In genomic region chr2:147047051-147047450, GRCm38 (mm10) we compare ENCODE assay signal across 34 mouse cellular contexts. TPM values are rescaled to one million over a fixed set of nuclear protein-coding genes. Genes with fewer than 3 reads are reported as not detected.
DNase-seq lines count a peak whose midpoint lies in the region; ATAC-seq and TF ChIP-seq lines count a peak whose summit lies in the region.
"Had no signal": no experiment of that assay in that cellular context is flagged by ENCODE, and none has a peak within 500 bp of the region (broad histone marks: within the 10 kb centered on the region; RNA-seq: fewer than 3 reads in every experiment).

No protein-coding gene starts in this region.

- ATAC-seq in kidney, embryonic 15.5 days (replicated peaks; ENCODE audit: low FRiP score), result no peak
- no peak for ATAC-seq in liver, embryonic 12.5 days
- ATAC-seq: forebrain, embryonic 15.5 days; Patski had no signal

- H3K9ac ChIP-seq in kidney, embryonic 15.5 days, result no peak overlapping the region
- H3K9ac ChIP-seq in liver, adult 2 months (ENCODE audit: low read depth, low read length), result no peak overlapping the region
- H3K9ac ChIP-seq in liver, embryonic 12.5 days, result no peak overlapping the region
- H3K9ac ChIP-seq: embryonic facial prominence, embryonic 12.5 days; embryonic facial prominence, embryonic 15.5 days; forebrain, embryonic 12.5 days; forebrain, embryonic 15.5 days; heart, embryonic 13.5 days; hindbrain, embryonic 12.5 days; hindbrain, embryonic 15.5 days had no signal

- H3K4me3 ChIP-seq in kidney, adult 2 months (ENCODE audit: insufficient read depth, low read depth, low read length), result no peak overlapping the region
- no peak overlapping the region for H3K4me3 ChIP-seq in kidney, embryonic 15.5 days (replicated peaks)
- no peak overlapping the region for H3K4me3 ChIP-seq in liver, adult 2 months (ENCODE audit: insufficient read depth, low read depth, low read length)
- H3K4me3 ChIP-seq in liver, embryonic 12.5 days, result no peak overlapping the region
- H3K4me3 ChIP-seq: embryonic facial prominence, embryonic 12.5 days; embryonic facial prominence, embryonic 15.5 days; forebrain, embryonic 12.5 days; forebrain, embryonic 15.5 days; heart, adult 2 months; heart, embryonic 10.5 days; heart, embryonic 13.5 days; hindbrain, embryonic 12.5 days; hindbrain, embryonic 15.5 days had no signal

- DNase-seq in heart, adult 11 months, result peak; percentile 10
- no peak for DNase-seq in heart, postnatal 36 days
- peak; percentile 67 for DNase-seq in kidney, adult 2 months
- DNase-seq in liver, adult 2 months (ENCODE audit: extremely low read depth, low read depth, low spot score), result peak; percentile 61
- peak; percentile 38 to 78 for DNase-seq in kidney, postnatal 25 days
- no peak for DNase-seq in thymus, postnatal 25 days
- DNase-seq: adrenal gland, postnatal 10 days; cerebellum, adult 11 months; cerebellum, adult 2 months; cerebellum, adult 9-11 months; cerebellum, postnatal 25 days; gastrocnemius, postnatal 25 days; heart, adult 2 months; heart, postnatal 14 days had no signal

- no peaks in the 10 kb centered on the region for H3K27me3 ChIP-seq in kidney, adult 2 months (replicated peaks; ENCODE audit: control insufficient read depth, insufficient read depth, low read length)
- H3K27me3 ChIP-seq in kidney, embryonic 15.5 days, result no peaks in the 10 kb centered on the region
- no peaks in the 10 kb centered on the region for H3K27me3 ChIP-seq in liver, adult 2 months (ENCODE audit: control insufficient read depth, insufficient read depth, low read length)
- no peaks in the 10 kb centered on the region for H3K27me3 ChIP-seq in liver, embryonic 12.5 days (replicated peaks)
- H3K27me3 ChIP-seq: CH12.LX; embryonic facial prominence, embryonic 12.5 days; embryonic facial prominence, embryonic 15.5 days; forebrain, embryonic 12.5 days; forebrain, embryonic 15.5 days; heart, embryonic 13.5 days; hindbrain, embryonic 12.5 days; hindbrain, embryonic 15.5 days; Patski had no signal

- H3K4me1 ChIP-seq in kidney, adult 2 months (ENCODE audit: control insufficient read depth, insufficient read depth, low read length), result peaks cover 8% of the 10 kb centered on the region; the same call in 1 of the 2 replicates
- no peaks in the 10 kb centered on the region for H3K4me1 ChIP-seq in kidney, embryonic 15.5 days
- H3K4me1 ChIP-seq in liver, adult 2 months (ENCODE audit: control insufficient read depth, insufficient read depth, low read length), result no peaks in the 10 kb centered on the region
- H3K4me1 ChIP-seq in liver, embryonic 12.5 days, result no peaks in the 10 kb centered on the region
- H3K4me1 ChIP-seq: embryonic facial prominence, embryonic 12.5 days; embryonic facial prominence, embryonic 15.5 days; forebrain, embryonic 12.5 days; forebrain, embryonic 15.5 days; heart, embryonic 10.5 days; heart, embryonic 13.5 days; hindbrain, embryonic 12.5 days; hindbrain, embryonic 15.5 days had no signal

- TF ChIP-seq POLR2A in kidney, adult 2 months (IDR thresholded peaks at IDR 0.05; ENCODE audit: low read depth, low read length), result no peak
- TF ChIP-seq POLR2A in liver, adult 2 months (IDR thresholded peaks at IDR 0.05; ENCODE audit: extremely low read depth, insufficient read depth, low read length), result no peak

- TF ChIP-seq CTCF in kidney, adult 2 months (conservative IDR thresholded peaks at IDR 0.05; ENCODE audit: insufficient read depth, insufficient read length, low read depth, low read length), result no peak
- no peak for TF ChIP-seq CTCF in liver, adult 2 months (IDR thresholded peaks at IDR 0.05; ENCODE audit: low read depth, low read length)

- no peaks in the 10 kb centered on the region; the same call in 1 of the 2 replicates for H3K79me2 ChIP-seq in liver, adult 2 months (ENCODE audit: control insufficient read depth, insufficient read depth, low read length)

- peak overlapping the region; percentile 80 for H3K27ac ChIP-seq in kidney, adult 2 months (ENCODE audit: insufficient read depth, low read depth, low read length)
- H3K27ac ChIP-seq in kidney, embryonic 15.5 days, result no peak overlapping the region
- H3K27ac ChIP-seq in liver, adult 2 months (replicated peaks; ENCODE audit: insufficient read depth, low read depth, low read length), result no peak overlapping the region
- no peak overlapping the region for H3K27ac ChIP-seq in liver, embryonic 12.5 days
- H3K27ac ChIP-seq: embryonic facial prominence, embryonic 12.5 days; embryonic facial prominence, embryonic 15.5 days; forebrain, embryonic 12.5 days; forebrain, embryonic 15.5 days; heart, adult 2 months; heart, embryonic 10.5 days; heart, embryonic 13.5 days; hindbrain, embryonic 12.5 days; hindbrain, embryonic 15.5 days had no signal

- H3K36me3 ChIP-seq in kidney, adult 2 months (ENCODE audit: control insufficient read depth, insufficient read depth, low read length), result peaks cover 6% of the 10 kb centered on the region
- peaks cover 67% of the 10 kb centered on the region for H3K36me3 ChIP-seq in kidney, embryonic 15.5 days
- H3K36me3 ChIP-seq in liver, adult 2 months (ENCODE audit: control insufficient read depth, insufficient read depth, low read length), result peaks cover 54% of the 10 kb centered on the region
- H3K36me3 ChIP-seq in liver, embryonic 12.5 days, result peaks cover 65% of the 10 kb centered on the region

- 29% methylated on average over 3 of the region's 3 CpGs for WGBS in kidney, adult 2 months
- WGBS in kidney, embryonic 15.5 days, result 78% methylated on average over 3 of the region's 3 CpGs
- 30% methylated on average over 3 of the region's 3 CpGs for WGBS in liver, adult 2 months
- 85% methylated on average over 3 of the region's 3 CpGs for WGBS in liver, embryonic 12.5 days (ENCODE audit: insufficient replicate concordance)

- no peak overlapping the region for H3K4me2 ChIP-seq in kidney, embryonic 15.5 days
- no peak overlapping the region for H3K4me2 ChIP-seq in liver, embryonic 12.5 days
- H3K4me2 ChIP-seq: embryonic facial prominence, embryonic 12.5 days; embryonic facial prominence, embryonic 15.5 days; forebrain, embryonic 12.5 days; forebrain, embryonic 15.5 days; heart, embryonic 13.5 days; hindbrain, embryonic 12.5 days; hindbrain, embryonic 15.5 days had no signal

- no peaks in the 10 kb centered on the region for H3K9me3 ChIP-seq in kidney, embryonic 15.5 days (replicated peaks)
- no peaks in the 10 kb centered on the region for H3K9me3 ChIP-seq in liver, embryonic 12.5 days (replicated peaks)
- H3K9me3 ChIP-seq: embryonic facial prominence, embryonic 12.5 days; embryonic facial prominence, embryonic 15.5 days; forebrain, embryonic 12.5 days; forebrain, embryonic 15.5 days; G1E; heart, embryonic 10.5 days; heart, embryonic 13.5 days; hindbrain, embryonic 12.5 days; hindbrain, embryonic 15.5 days had no signal

- intact Hi-C loops in heart, postnatal 36 days (cut with DNase I), result no loop called here

RNA-seq across cellular contexts. Expression of gene Xrn2, which starts 34.3 kb away (rescaled TPM):
- 10 to 100 TPM; 29.3 to 32.3 TPM for total RNA-seq in heart, postnatal 36 days (2021)
- polyA plus RNA-seq in kidney, adult 2 months (2012; rRNA removed), result 17.7 and 19.7 TPM in 2 replicates
- polyA plus RNA-seq in kidney, embryonic 15.5 days (2015; fragmentation: Nextera tagmentation; extraction: Ambion mirVana), result 80.9 and 81.3 TPM in 2 replicates
- 35.8 and 57.9 TPM in 2 replicates for total RNA-seq in liver, adult 2 months (2014; rRNA removed)
- polyA plus RNA-seq in liver, adult 2 months (2012; rRNA removed), result 13.5 and 14.5 TPM in 2 replicates
- polyA plus RNA-seq in liver, embryonic 12.5 days (2016; fragmentation: Nextera tagmentation; extraction: Ambion mirVana), result 52.0 and 52.9 TPM in 2 replicates

RNA-seq across cellular contexts. Expression of gene Nkx2-4, which starts 38.2 kb away (rescaled TPM):
- total RNA-seq in heart, postnatal 36 days (2021), result not detected
- not detected in 2 replicates for polyA plus RNA-seq in kidney, adult 2 months (2012; rRNA removed)
- polyA plus RNA-seq in kidney, embryonic 15.5 days (2015; fragmentation: Nextera tagmentation; extraction: Ambion mirVana), result not detected in 2 replicates
- total RNA-seq in liver, adult 2 months (2014; rRNA removed), result not detected in 2 replicates
- polyA plus RNA-seq in liver, adult 2 months (2012; rRNA removed), result not detected in 2 replicates
- not detected in 2 replicates for polyA plus RNA-seq in liver, embryonic 12.5 days (2016; fragmentation: Nextera tagmentation; extraction: Ambion mirVana)
- total RNA-seq: adrenal gland, adult 18-20 months; adrenal gland, postnatal 10 days; adrenal gland, postnatal 4 days; CH12.LX; common myeloid progenitor, adult 5-6 weeks; gastrocnemius, adult 8-10 months; gastrocnemius, postnatal 25 days; heart, adult 2 months; heart, postnatal 14 days; hematopoietic stem cell, adult 5-6 weeks had no signal
- polyA plus RNA-seq: cerebellum, adult 2 months; embryonic facial prominence, embryonic 15.5 days; G1E; gonadal fat pad, adult 2 months; heart, adult 2 months; heart, embryonic 10.5 days; heart, embryonic 13.5 days; heart, embryonic 16.5 days; hindbrain, embryonic 12.5 days; hindbrain, embryonic 15.5 days; Patski had no signal

Comparison
In these comparisons a context has a peak if more than half of its experiments do, and no peak if none do; other contexts are left out.
1. DNase-seq: peak in heart, adult 11 months (single experiment), kidney, adult 2 months (single experiment), liver, adult 2 months (single experiment) and kidney, postnatal 25 days (2 of 2); none in heart, postnatal 36 days (0 of 2) and thymus, postnatal 25 days (single experiment).